Mouse (Mus musculus) kidney, adult 2 months (tissue): ENCODE measurements around the gene Pde4c.

Experiments used
- CTCF ChIP-seq: fragments of 200-500 bp; conservative IDR thresholded peaks from 2 replicates; pipeline ENCODE4 v1.5.1; 2011; ENCODE audit warnings: low read depth, mild to moderate bottlenecking, control low read depth, low read length, moderate library complexity, mixed read lengths; ENCODE audit not compliant: insufficient read depth, insufficient read length
- POLR2A ChIP-seq: fragments of 200-500 bp; IDR thresholded peaks from one replicate; pipeline ENCODE4 v1.6.1; 2011; ENCODE audit warnings: low read depth, low read length, control low read depth

DNA sequence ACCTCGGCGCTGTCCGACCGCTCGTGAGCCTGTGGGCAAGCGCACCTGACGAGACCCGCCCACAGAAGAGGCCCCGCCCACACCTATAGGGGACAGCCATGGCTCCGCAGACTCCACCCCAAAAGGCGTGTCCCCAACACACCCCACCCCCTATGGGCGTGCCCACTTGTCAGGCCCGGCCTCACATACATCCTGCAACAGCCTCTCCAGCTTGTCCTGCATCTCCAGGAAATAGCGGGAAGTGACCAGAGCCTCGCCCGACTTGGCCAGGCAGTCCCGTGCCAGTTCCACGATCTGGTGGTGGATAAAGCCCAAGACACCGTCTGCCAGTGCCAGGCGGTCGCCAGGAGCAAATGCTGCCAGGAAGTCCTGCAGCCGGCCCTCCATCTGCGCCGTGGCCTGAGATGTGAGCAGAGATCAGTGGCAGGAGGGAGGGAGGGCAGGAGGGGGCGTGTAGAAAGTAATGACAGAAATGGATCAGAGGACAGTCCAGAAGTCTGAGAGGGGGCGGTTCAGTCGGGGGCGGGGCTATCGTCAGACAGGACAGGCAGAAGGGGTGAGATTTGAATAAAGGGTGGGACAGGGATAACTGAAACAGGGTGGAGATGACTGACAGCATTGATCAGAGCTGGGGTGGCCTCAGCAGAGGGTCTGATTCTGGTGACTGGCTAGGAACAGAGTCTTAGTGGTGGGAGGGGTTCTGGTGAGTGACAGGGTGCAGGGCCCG lies 64.6 kb downstream of the Pde4c start:
- no peak for TF ChIP-seq CTCF
- no peak for TF ChIP-seq POLR2A
